Mouse (Mus musculus) lung, adult 2 months (tissue): ENCODE measurements around the gene AW011738. TPM values are rescaled to one million over a fixed set of nuclear protein-coding genes. Genes with fewer than 3 reads are reported as not detected.

Source experiments
- DNase-seq: peaks from one replicate; pipeline ENCODE4 v3.0.0; 2022
- H3K4me1 ChIP-seq: fragments of 200-500 bp; 2 replicates; pipeline ENCODE4 v1.6.1; 2011; ENCODE audit warnings: low read length; ENCODE audit not compliant: control insufficient read depth, insufficient read depth
- H3K4me3 ChIP-seq: fragments of 200-500 bp; replicated peaks from 2 replicates; pipeline ENCODE3; 2011; ENCODE audit warnings: low read depth, mild to moderate bottlenecking, control low read depth, low read length; ENCODE audit errors: extremely low read depth
- CTCF ChIP-seq: fragments of 200-500 bp; IDR thresholded peaks from 2 replicates; pipeline ENCODE4 v1.5.1; 2011; ENCODE audit warnings: mild to moderate bottlenecking, low read length, control low read depth; ENCODE audit not compliant: insufficient read depth
- POLR2A ChIP-seq: fragments of 200-500 bp; IDR thresholded peaks from 2 replicates; pipeline ENCODE4 v1.6.1; 2011; ENCODE audit warnings: low read depth, mild to moderate bottlenecking, control low read depth, low read length, borderline replicate concordance; ENCODE audit errors: extremely low read depth
- whole genome bisulfite sequencing: fragments of 180-500 bp; shearing (Covaris S2); methylation state at CpG from one replicate; pipeline ENCODE4 v1.1.7; 2018; 5-methylcytosine and 5-hydroxymethylcytosine counted together
- polyA plus RNA-seq: library from polyadenylated mRNA; depleted of rRNA; stranded (reverse); fragments of >200 nt; gene quantifications from 2 replicates; pipeline ENCODE4 v1.2.3, GENCODE M21; 2012

Gene AW011738
- polyA plus RNA-seq, 1 experiment = 4.6 TPM

DNA sequence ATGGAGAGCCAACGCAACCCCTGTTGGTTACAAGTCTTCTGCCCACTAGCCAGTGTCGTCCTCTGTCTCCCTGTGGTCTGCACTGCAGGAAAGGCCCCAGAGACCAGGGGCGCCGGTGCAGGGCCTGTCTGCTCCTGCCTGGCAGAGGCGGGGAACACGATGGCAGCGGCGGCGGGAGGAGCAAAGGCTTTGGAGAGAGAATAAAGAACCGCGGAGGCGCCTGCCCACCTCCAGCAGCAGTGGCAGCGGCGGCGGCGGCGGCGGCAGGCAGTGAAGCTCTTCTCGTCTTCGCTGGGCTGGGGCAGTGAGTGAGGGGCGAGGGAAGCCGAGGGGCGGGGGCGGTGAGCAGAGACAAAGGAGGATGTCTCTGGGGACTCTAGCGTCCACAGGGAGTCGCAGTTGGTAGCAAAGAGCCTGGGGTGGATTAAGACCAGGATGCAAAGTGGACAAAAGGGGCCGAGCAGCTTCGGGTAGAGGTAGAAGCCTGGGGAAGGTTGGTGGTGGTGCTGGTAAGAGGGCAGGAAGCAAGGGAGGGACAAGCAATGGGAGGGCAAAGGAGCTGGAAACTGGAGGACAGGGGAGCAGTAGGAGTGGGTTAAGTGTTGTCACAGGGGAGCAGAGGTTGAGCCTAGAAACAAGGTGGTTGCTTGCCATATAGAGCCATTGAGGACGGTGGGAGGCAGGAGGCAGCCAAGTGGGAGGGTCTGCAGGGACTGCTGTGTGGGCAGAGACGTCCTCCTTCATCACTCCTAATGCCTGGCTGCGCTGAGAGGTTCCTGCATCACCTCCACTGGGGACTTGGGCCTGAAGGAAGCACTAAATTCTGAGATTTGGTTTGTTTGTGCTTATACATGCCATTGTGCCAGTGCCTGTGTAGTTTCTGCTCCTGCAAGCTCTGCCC lies 16.9 kb upstream of the AW011738 start:
- no peak for DNase-seq
- Histone ChIP-seq H3K4me3 (no peak overlapping the region), H3K4me1 (peaks cover 17% of the 10 kb centered on the region)
- 40% methylated on average over 31 of the region's 31 CpGs for WGBS
- TF ChIP-seq POLR2A (no peak), CTCF (no peak)

DNA sequence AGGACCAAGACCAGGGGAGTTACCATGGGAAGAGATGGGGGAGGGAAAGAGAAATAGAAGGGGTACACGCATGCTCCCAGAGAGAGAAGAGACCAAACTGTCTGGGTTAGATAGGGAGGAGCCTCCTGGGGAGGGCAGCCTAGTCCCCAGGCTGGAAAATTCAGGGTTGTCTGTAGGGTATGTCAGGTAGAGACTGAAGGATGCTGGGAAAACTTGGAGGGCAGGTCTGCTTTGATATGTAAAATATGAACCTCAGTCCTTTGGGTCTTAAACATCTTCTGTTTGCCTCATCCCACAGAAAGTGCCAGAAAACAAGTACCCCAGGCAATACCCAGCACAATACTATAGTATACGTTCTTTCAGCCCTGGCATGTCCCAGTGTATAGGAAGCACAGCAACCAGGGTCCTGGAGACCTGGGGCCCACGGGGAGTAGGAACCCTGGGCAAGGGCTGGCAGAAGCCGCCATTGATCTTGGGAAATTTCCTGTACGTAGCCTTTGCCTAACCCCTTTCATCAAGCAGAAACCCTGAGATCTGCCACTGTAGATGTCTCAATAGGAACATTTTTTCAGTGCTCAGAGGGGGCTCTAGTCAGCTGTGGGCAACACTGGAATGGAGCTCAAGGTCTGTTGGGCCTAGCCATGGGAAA lies 14.8 kb upstream of the AW011738 start:
- WGBS = 80% methylated on average over 5 of the region's 5 CpGs
- Histone ChIP-seq H3K4me3 (no peak overlapping the region), H3K4me1 (peaks cover 17% of the 10 kb centered on the region)
- TF ChIP-seq POLR2A (no peak), CTCF (no peak)
- DNase-seq = no peak

DNA sequence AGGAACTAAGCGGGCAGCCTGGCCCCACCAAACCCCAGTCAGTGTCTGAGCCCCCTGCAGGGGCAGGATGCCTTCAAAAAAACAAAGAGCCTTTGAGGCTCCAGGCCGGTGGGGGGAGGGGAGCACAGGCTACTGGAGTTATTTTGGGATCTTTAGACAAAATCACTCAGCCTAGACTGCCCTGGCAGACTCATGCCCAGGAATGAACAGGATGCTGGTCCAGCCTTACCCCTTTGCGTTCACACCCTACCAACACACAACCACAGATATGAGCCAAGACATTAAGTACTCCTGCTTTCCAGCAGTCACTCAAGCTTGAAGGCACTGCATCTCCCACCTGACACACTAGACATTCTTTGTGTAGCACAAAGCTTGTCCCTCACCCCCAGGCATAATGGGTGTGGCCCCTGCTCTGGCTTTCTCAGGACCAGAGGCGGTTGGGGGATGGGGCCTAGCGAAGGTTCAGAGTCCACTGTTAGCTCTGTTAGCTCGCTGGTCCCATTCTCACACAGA lies 14.2 kb upstream of the AW011738 start:
- DNase-seq = no peak
- peaks cover 17% of the 10 kb centered on the region for H3K4me1 ChIP-seq
- WGBS = 47% methylated on average over 6 of the region's 6 CpGs
- H3K4me3 ChIP-seq = no peak overlapping the region
- TF ChIP-seq CTCF (no peak), POLR2A (no peak)

DNA sequence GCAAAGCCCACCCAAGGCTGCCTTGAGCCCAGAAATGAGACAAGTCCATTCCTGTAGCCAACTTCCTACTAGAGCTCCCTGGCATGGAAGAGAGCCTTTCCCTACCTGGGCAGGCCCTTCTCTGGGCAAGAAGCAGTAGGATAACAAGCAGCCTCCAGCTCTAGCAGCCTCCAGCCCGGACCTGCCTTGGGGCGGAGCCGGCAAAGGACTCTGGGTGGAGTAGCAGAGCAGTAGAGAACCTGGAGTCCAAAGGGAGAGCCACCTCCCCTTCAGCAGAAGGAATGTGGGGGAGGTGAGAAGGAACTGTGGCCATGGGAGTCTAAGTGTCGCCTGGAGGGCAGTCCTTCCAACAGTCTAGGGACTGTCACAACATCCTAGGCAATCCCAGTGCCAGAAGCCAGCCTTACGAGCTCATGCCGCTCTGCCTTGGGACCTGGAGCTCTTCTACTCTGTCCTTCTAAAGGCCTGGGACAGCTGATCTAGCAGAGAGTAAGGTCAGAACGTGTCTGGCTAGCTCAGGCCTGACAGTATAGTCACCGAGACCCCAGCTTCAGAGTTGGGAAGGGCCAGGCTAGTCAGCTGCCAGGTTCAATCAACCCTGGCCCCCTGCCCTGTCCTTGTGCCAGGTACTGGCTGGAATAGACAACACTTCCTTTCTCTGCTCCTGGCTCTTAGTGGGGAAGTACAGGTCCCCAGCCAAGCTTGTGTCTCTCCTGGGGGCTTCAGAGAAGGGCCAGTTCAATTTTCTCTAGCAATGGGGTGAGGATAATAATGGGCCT lies 10.5 kb upstream of the AW011738 start:
- no peak overlapping the region for H3K4me3 ChIP-seq
- TF ChIP-seq POLR2A (0 out of 2 replicates have a peak, but pooled peaks have one; percentile 31), CTCF (no peak)
- WGBS = 47% methylated on average over 8 of the region's 8 CpGs
- DNase-seq = peak; percentile 69
- H3K4me1 ChIP-seq = peaks cover 6% of the 10 kb centered on the region

DNA sequence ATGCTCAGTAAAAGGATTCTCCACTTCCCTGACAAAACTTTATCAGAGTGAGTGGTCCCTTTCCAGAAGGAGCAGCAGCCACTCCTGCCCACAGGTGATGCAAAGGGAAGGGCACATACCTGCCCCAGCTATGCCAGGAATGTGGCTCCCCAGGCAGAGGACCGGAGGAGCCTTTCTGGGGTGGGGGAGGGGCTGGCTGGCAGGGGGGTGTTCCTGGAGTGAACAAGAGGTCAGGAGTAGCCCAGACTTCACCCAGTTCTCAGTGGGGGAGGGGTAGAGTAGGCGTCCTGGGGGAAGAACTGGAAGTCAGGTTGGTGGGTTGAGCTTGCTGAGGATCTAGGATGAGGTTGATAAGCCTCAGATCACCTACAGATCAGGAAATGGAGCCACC lies 9.9 kb upstream of the AW011738 start:
- WGBS = 40% methylated on average over 2 of the region's 2 CpGs
- peak; percentile 54 for DNase-seq
- TF ChIP-seq CTCF (no peak), POLR2A (no peak)
- peaks cover 6% of the 10 kb centered on the region for H3K4me1 ChIP-seq
- H3K4me3 ChIP-seq = no peak overlapping the region

DNA sequence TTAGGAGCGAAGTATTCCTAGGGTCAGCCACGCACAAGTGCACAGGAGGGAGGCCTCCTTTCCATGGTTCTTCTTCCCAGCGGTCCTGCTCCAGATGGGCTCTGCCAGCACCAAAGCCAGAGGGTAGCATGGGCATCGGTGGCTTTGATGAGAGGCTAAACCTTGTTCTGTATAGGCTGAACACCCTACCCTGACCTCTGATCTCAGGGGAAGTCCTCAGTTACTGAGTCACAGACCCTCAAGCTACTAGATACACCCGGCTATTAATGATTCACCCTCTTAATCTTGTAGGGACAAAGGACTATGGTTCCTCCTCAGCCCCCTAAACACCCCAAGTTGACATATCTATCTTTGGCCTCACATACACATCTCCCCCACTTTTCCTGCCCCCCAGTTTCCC lies 9.2 kb upstream of the AW011738 start:
- 68% methylated on average over 5 of the region's 5 CpGs for WGBS
- Histone ChIP-seq H3K4me1 (peaks cover 3% of the 10 kb centered on the region), H3K4me3 (no peak overlapping the region)
- no peak for DNase-seq
- TF ChIP-seq CTCF (no peak), POLR2A (no peak)

DNA sequence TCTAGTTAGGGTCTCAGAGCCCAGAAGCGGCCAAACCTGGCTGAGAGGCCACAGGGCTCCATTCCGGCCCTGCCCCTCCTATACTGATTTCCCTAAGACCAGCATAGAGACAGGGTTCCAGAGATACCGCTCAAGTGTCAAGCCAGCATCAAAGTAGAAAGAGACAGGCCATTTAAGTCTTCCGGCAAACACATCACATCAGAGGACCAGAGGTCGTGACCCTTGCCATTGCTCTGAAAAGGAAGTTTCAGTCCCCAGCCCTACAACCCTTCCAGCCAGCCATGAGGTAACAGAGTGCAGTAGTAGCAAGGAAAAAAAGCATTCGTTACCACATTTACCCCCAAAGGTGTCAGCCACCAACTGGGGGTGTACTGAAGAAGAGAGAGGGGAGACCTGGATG lies 8.8 kb upstream of the AW011738 start:
- Histone ChIP-seq H3K4me3 (no peak overlapping the region), H3K4me1 (peaks cover 2% of the 10 kb centered on the region; the same call in 1 of the 2 replicates)
- 74% methylated on average over 6 of the region's 6 CpGs for WGBS
- no peak for TF ChIP-seq CTCF
- no peak for TF ChIP-seq POLR2A
- no peak for DNase-seq

DNA sequence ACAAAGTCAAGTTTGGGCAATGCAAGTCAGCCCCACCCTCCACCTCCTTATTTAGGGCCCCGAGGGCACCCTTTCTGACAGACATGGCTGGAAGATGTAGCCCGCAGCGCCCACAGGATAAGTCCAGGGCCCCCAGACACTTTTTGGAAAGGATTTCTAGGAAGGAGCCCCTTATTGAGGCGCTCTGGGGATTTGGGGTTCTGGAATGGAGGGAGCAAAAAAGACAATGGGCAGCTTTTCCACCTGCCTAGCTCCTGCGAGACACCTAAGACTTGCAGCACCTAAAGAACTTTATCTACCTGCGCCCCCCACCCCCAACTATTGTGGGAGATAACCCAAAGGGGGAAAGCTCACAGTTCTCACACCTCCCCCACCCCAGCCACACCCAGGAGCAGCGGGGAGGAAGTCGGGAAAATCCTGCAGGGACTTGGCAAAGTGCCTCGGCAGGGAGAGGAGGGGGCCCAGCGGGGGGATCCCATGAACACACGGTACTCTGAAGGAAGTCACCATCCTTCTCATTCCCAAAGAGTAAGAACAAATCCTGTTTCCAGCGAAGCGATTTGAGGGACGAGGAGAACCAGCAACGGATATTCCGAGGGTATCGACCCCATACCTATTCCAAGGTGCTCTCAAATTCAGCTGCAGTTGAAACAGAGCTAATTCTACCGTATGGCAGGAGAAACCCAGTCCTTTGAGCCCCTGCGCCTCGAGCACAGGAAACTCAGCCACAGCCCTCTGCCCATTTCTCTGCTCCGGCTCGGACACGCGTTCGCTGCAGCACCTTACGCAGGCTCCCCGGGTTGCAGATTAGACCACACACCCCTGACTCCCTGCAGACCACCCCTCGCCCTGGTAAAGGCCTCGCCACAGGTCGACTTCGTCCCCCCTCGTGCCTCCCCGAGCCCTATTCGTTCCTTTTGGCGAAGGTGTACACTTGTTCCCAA lies 6.9 kb upstream of the AW011738 start:
- Histone ChIP-seq H3K4me3 (peak overlapping the region; percentile 70), H3K4me1 (peaks cover 4% of the 10 kb centered on the region; the same call in 1 of the 2 replicates)
- peak; percentile 45 for DNase-seq
- 5% methylated on average over 35 of the region's 35 CpGs for WGBS
- no peak for TF ChIP-seq POLR2A
- no peak for TF ChIP-seq CTCF
